Mouse (Mus musculus) G1E-ER4 (cell line): ENCODE measurements around the gene Slc35g1. TPM values are rescaled to one million over a fixed set of nuclear protein-coding genes. Genes with fewer than 3 reads are reported as not detected.

Experiments used
- GATA1 ChIP-seq: IDR thresholded peaks from one replicate; pipeline ENCODE4 v1.8.0; 2012; ENCODE audit warnings: low read length, inconsistent platforms
- polyA plus RNA-seq: library from polyadenylated mRNA; stranded (reverse); fragments of >175 nt; gene quantifications from 2 replicates; pipeline ENCODE4 v1.2.3, GENCODE M21; 2012

Slc35g1 gene
- 10.8 and 16.8 TPM in 2 replicates for polyA plus RNA-seq

- TF ChIP-seq GATA1 = no peak
Measured at GRCm38 (mm10) chr19:38395701-38396632, at the start of gene Slc35g1. Gene Slc35g1 (plus strand): TSS chr19:38395980.

GRCm38 (mm10) chr19:38348271-38349012 is 47.3 kb upstream of the Slc35g1 start:
- TF ChIP-seq GATA1 = no peak

GRCm38 (mm10) chr19:38349013-38349341 is 46.8 kb upstream of the Slc35g1 start:
- no peak for TF ChIP-seq GATA1

- TF ChIP-seq GATA1 = no peak
Measured at GRCm38 (mm10) chr19:38351202-38351601, 44.6 kb upstream of the Slc35g1 start.

GRCm38 (mm10) chr19:38351728-38352127 is 44.1 kb upstream of the Slc35g1 start:
- TF ChIP-seq GATA1 = no peak

- TF ChIP-seq GATA1 = no peak
Measured at GRCm38 (mm10) chr19:38352495-38353130, 43.2 kb upstream of the Slc35g1 start.

GRCm38 (mm10) chr19:38354279-38354678 is 41.5 kb upstream of the Slc35g1 start:
- TF ChIP-seq GATA1 = no peak

GRCm38 (mm10) chr19:38354819-38355360 is 40.9 kb upstream of the Slc35g1 start:
- TF ChIP-seq GATA1 = no peak

- no peak for TF ChIP-seq GATA1
Measured at GRCm38 (mm10) chr19:38356211-38356828, 39.5 kb upstream of the Slc35g1 start.

- peak; percentile 28 for TF ChIP-seq GATA1
Measured at GRCm38 (mm10) chr19:38357956-38358623, 37.7 kb upstream of the Slc35g1 start.

GRCm38 (mm10) chr19:38359287-38359686 is 36.5 kb upstream of the Slc35g1 start:
- TF ChIP-seq GATA1 = no peak

GRCm38 (mm10) chr19:38361850-38362249 is 33.9 kb upstream of the Slc35g1 start:
- TF ChIP-seq GATA1 = no peak

- TF ChIP-seq GATA1 = no peak
Measured at GRCm38 (mm10) chr19:38363358-38363757, 32.4 kb upstream of the Slc35g1 start.

GRCm38 (mm10) chr19:38363879-38364659 is 31.7 kb upstream of the Slc35g1 start:
- no peak for TF ChIP-seq GATA1
